Mouse (Mus musculus): ENCODE measurements around the gene Tfb2m. TPM values are rescaled to one million over a fixed set of nuclear protein-coding genes. Genes with fewer than 3 reads are reported as not detected.

Gene Tfb2m
- polyA plus RNA-seq, 1 experiment, result 20.0 TPM

DNA sequence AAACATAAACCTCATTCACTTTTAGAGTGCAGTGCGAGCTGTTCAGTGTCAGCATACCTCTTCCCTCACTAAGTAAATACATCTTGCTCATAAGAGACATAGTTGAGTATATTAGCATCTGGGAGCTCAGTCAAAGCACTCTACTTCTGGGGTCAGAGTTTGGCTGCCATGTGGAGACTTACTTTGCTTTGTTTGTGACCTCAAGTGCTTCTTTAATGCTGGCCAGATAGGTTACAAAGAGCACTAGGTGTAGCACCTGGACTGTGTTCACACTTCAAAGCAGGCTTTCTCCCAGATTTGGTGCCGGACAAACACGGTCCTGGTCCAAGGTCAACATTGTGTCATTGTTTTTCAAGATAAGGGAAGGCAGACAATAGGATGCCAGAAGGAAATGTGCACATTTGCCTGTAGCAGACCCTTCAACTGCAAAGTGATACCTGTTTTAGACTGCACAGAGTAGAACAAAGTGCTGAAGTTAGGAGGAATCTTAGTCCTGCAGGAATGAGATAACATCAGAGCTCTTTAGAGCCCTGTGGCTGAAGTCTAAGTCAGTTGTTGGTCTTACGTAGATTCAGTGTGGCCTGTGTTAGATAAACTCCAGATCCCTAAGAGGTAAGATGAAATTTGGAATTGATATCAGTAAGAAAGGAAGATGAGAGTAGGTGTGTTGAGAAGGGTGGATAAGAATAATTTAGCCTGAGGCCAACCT is 22.8 kb upstream of the Tfb2m start:
- Histone ChIP-seq H3K4me1 (ENCODE audit: control insufficient read depth, insufficient read depth, low read length) (peaks cover 1% of the 10 kb centered on the region; the same call in 1 of the 2 replicates), H3K27ac (ENCODE audit: control insufficient read depth, insufficient read depth, low read depth, low read length, poor library complexity) (no peak overlapping the region), H3K4me3 (replicated peaks; ENCODE audit: control insufficient read depth, low read depth, low read length) (no peak overlapping the region)
- 67% methylated on average over 4 of the region's 4 CpGs for WGBS
- no peak for TF ChIP-seq POLR2A (IDR thresholded peaks at IDR 0.05; ENCODE audit: borderline replicate concordance, control insufficient read depth, low read depth, low read length)
- TF ChIP-seq CTCF (IDR thresholded peaks at IDR 0.05; ENCODE audit: control insufficient read depth, insufficient read depth, low read length), result no peak

DNA sequence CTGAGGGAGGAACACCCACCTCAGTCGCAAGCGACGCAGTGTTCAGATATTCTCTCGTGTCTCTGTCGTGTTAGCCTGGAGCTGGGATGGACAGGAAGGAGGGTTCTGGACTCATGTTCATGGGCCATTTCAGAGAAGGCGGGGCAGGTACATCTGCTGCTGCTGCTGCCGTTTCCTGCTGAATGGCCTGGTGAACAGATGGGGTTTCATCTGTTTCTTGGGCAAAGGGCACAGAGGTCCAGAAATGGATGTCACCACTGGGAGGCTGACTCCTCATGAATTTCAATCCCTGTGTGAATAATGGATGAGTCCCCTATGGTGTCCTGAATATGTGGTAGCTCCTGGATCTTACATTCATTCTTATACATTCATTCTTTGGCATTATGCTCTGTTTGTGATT is 21.5 kb upstream of the Tfb2m start:
- TF ChIP-seq CTCF (IDR thresholded peaks at IDR 0.05; ENCODE audit: control insufficient read depth, insufficient read depth, low read length) (no peak), POLR2A (IDR thresholded peaks at IDR 0.05; ENCODE audit: borderline replicate concordance, control insufficient read depth, low read depth, low read length) (no peak)
- Histone ChIP-seq H3K4me1 (ENCODE audit: control insufficient read depth, insufficient read depth, low read length) (no peaks in the 10 kb centered on the region), H3K4me3 (replicated peaks; ENCODE audit: control insufficient read depth, low read depth, low read length) (no peak overlapping the region), H3K27ac (ENCODE audit: control insufficient read depth, insufficient read depth, low read depth, low read length, poor library complexity) (no peak overlapping the region)
- 86% methylated on average over 7 of the region's 7 CpGs for WGBS

DNA sequence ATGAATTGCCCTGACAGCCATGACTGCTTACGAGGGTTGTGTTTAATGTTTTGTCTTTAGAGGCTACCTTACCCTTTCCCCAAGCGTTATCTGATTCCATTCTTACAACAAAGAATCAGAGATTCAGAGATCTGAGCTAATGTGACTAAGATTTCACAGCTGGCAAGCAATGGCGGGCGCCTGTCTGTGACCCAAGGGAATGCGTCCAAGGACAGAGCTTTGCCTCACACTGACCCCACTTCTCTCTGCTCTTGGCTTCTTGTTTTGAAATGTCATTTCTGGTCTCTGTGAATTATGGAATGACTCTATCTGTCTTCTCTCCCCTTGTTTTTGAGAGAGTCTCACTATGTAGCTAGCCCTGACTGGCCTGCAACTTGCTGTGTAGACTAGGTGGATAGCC is 17.9 kb upstream of the Tfb2m start:
- WGBS, result 88% methylated on average over 5 of the region's 5 CpGs
- Histone ChIP-seq H3K4me3 (replicated peaks; ENCODE audit: control insufficient read depth, low read depth, low read length) (no peak overlapping the region), H3K27ac (ENCODE audit: control insufficient read depth, insufficient read depth, low read depth, low read length, poor library complexity) (no peak overlapping the region), H3K4me1 (ENCODE audit: control insufficient read depth, insufficient read depth, low read length) (peaks cover 1% of the 10 kb centered on the region; the same call in 1 of the 2 replicates)
- TF ChIP-seq CTCF (IDR thresholded peaks at IDR 0.05; ENCODE audit: control insufficient read depth, insufficient read depth, low read length), result no peak
- TF ChIP-seq POLR2A (IDR thresholded peaks at IDR 0.05; ENCODE audit: borderline replicate concordance, control insufficient read depth, low read depth, low read length), result no peak

DNA sequence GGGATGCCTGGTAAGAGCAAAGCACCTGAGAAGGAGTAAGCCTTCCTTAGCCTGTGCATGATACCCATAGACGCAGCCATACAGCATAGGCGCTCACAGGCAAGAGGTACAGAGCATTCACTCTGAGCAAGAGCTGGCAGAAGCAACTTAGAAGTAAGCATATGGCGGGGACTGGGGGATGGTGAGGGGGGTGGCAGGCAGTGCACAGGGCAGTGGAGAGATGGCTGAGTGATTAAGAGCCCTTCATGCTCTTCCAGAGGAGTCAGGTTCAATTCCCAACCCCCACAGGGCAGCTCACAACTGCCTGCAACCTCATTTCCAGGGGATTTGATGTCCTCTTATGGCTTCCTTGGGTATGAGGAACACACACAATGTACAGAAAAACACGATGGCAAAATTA is 17.1 kb upstream of the Tfb2m start:
- H3K4me3 ChIP-seq (replicated peaks; ENCODE audit: control insufficient read depth, low read depth, low read length), result no peak overlapping the region
- no peak overlapping the region for H3K27ac ChIP-seq (ENCODE audit: control insufficient read depth, insufficient read depth, low read depth, low read length, poor library complexity)
- peaks cover 1% of the 10 kb centered on the region; the same call in 1 of the 2 replicates for H3K4me1 ChIP-seq (ENCODE audit: control insufficient read depth, insufficient read depth, low read length)
- WGBS, result 81% methylated on average over 4 of the region's 4 CpGs
- TF ChIP-seq POLR2A (IDR thresholded peaks at IDR 0.05; ENCODE audit: borderline replicate concordance, control insufficient read depth, low read depth, low read length) (no peak), CTCF (IDR thresholded peaks at IDR 0.05; ENCODE audit: control insufficient read depth, insufficient read depth, low read length) (no peak)

DNA sequence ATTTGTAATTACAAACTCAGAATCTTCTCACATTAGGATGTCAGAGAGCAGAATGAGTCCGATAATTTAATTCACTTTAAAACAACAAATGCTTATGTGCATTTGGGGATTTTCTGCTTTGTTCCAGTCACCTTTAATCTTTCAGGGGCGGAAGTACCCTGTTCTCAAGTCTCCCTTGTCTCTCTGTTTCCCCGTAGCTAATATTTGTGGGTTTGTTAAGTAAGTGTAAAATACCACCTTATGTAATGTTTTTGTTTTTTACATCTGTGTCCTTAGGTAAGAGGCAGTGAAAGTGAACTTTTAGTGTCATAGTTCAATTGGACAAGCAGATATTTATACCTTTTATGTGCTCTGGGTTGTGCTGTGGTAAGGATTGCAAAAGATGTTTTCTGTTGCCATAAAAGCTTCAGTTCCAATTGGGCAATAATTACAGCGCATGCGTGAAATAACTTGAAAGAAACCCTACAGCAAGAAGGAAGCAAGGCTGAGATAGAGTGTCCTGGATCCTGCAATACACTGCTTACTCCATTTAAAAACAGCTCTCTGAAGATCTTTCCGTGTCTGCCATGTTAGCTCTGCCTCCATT is 14.9 kb upstream of the Tfb2m start:
- peaks cover 1% of the 10 kb centered on the region; the same call in 1 of the 2 replicates for H3K4me1 ChIP-seq (ENCODE audit: control insufficient read depth, insufficient read depth, low read length)
- H3K27ac ChIP-seq (ENCODE audit: control insufficient read depth, insufficient read depth, low read depth, low read length, poor library complexity), result no peak overlapping the region
- no peak for TF ChIP-seq POLR2A (IDR thresholded peaks at IDR 0.05; ENCODE audit: borderline replicate concordance, control insufficient read depth, low read depth, low read length)
- WGBS, result 57% methylated on average over 6 of the region's 6 CpGs
- H3K4me3 ChIP-seq (replicated peaks; ENCODE audit: control insufficient read depth, low read depth, low read length), result no peak overlapping the region

DNA sequence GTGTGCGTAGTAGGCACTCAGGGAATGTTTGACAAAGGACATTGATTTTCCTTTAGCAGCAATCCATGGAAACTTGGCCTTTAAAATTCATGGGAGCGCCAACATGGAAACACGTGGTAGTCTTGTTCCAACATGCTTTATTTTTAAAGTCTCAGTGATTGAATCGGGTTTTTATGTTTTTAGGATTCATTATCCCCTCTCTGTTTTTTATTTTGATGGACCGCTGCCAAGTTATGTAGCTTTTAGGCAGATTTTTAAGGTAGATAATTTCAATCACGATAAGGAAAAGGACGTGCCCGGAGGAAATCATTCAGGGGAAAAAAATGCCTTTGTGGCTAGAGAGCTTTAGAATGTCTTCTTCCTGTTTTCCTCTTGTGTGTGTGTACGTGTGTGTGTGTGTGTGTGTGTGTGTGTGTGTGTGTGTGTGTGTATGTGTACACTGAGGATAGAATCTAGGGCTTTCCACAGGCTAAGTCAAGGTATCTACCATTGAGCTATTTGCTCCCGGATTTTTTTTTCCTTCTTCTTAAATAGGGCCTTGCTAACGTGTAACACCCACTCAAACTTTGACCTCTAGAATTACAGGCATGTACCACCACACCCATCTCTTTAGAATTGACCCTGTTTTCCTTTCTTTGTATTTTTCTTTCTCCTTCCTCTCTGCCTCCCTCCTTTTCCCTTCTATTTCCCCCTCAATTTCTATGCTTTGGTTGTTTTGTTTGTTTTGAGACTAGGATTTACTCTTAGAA is 13.6 kb upstream of the Tfb2m start:
- Histone ChIP-seq H3K27ac (ENCODE audit: control insufficient read depth, insufficient read depth, low read depth, low read length, poor library complexity) (no peak overlapping the region), H3K4me1 (ENCODE audit: control insufficient read depth, insufficient read depth, low read length) (peaks cover 1% of the 10 kb centered on the region; the same call in 1 of the 2 replicates), H3K4me3 (replicated peaks; ENCODE audit: control insufficient read depth, low read depth, low read length) (no peak overlapping the region)
- TF ChIP-seq CTCF (IDR thresholded peaks at IDR 0.05; ENCODE audit: control insufficient read depth, insufficient read depth, low read length) (no peak), POLR2A (IDR thresholded peaks at IDR 0.05; ENCODE audit: borderline replicate concordance, control insufficient read depth, low read depth, low read length) (no peak)
- WGBS, result 48% methylated on average over 11 of the region's 11 CpGs

DNA sequence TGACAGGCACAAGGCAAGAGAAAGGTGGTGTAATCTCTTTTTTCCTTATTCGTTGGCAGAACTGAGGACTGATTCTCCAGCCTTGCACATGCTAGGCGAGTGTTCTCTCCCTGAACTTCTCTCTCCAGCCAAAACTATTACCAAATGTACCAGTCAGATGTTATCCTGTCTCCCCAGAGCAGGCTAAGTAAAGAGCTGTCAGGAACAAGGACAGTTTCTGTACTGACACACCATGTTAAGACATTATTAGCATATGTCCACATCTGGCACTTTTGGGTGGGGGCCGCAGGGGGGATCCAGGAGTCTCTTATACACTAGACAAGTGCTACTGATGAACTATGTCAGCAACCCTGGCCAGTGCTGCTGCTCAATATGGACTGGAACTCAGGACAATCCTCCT is 10.9 kb upstream of the Tfb2m start:
- WGBS, result 70% methylated on average over 3 of the region's 3 CpGs
- TF ChIP-seq CTCF (IDR thresholded peaks at IDR 0.05; ENCODE audit: control insufficient read depth, insufficient read depth, low read length) (no peak), POLR2A (IDR thresholded peaks at IDR 0.05; ENCODE audit: borderline replicate concordance, control insufficient read depth, low read depth, low read length) (no peak)
- H3K4me3 ChIP-seq (replicated peaks; ENCODE audit: control insufficient read depth, low read depth, low read length), result no peak overlapping the region
- H3K4me1 ChIP-seq (ENCODE audit: control insufficient read depth, insufficient read depth, low read length), result peaks cover 5% of the 10 kb centered on the region
- no peak overlapping the region for H3K27ac ChIP-seq (ENCODE audit: control insufficient read depth, insufficient read depth, low read depth, low read length, poor library complexity)

DNA sequence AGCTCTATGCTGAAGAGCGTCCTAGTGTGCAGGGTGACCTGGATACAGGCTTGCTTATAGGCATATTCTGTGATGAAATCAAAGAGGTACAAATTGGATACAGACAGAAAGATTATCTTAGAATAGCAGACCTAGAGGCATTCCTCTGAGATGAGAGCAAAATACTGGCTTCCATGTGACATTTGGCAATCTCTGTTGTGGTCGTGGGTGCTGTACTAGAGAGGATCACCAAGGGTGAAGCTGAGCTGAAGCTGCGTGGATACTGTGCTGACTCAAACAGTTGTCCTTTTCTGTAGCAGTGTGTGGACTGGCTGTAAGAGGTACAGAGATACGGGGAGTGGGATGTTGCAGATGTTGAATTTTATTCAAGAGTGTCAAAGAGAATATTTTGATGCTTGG is 7.9 kb upstream of the Tfb2m start:
- Histone ChIP-seq H3K4me3 (replicated peaks; ENCODE audit: control insufficient read depth, low read depth, low read length) (no peak overlapping the region), H3K27ac (ENCODE audit: control insufficient read depth, insufficient read depth, low read depth, low read length, poor library complexity) (no peak overlapping the region), H3K4me1 (ENCODE audit: control insufficient read depth, insufficient read depth, low read length) (peaks cover 7% of the 10 kb centered on the region)
- 56% methylated on average over 4 of the region's 4 CpGs for WGBS
- no peak for TF ChIP-seq POLR2A (IDR thresholded peaks at IDR 0.05; ENCODE audit: borderline replicate concordance, control insufficient read depth, low read depth, low read length)
- no peak for TF ChIP-seq CTCF (IDR thresholded peaks at IDR 0.05; ENCODE audit: control insufficient read depth, insufficient read depth, low read length)

Measured in bone marrow, adult 2 months (tissue).